Mouse (Mus musculus) limb, embryonic 12.5 days (tissue): ENCODE results near the gene Rwdd3. TPM values are rescaled to one million over a fixed set of nuclear protein-coding genes. Genes with fewer than 3 reads are reported as not detected.

Experiments used
- ATAC-seq: fragments of 200-750 bp; cut with Nextera tagmentation; 2 replicates; pipeline ENCODE4 v1.8.0; 2017; ENCODE audit warnings: low read depth, moderate TSS enrichment; ENCODE audit not compliant: insufficient number of reproducible peaks, insufficient read depth, low FRiP score, low TSS enrichment
- H3K27ac ChIP-seq: fragments of 300-500 bp; sonication (generic); 2 replicates; pipeline ENCODE4 v1.5.1; 2016; ENCODE audit warnings: mild to moderate bottlenecking, moderate library complexity
- H3K27me3 ChIP-seq: fragments of 300-500 bp; sonication (generic); 2 replicates; pipeline ENCODE4 v1.6.1; 2016; ENCODE audit warnings: mild to moderate bottlenecking, moderate library complexity
- H3K36me3 ChIP-seq: fragments of 300-500 bp; sonication (generic); 2 replicates; pipeline ENCODE4 v1.6.1; 2016; ENCODE audit warnings: mild to moderate bottlenecking, moderate library complexity
- H3K4me1 ChIP-seq: fragments of 300-500 bp; sonication (generic); replicated peaks from 2 replicates; pipeline ENCODE4 v1.6.1; 2016
- H3K4me2 ChIP-seq: fragments of 300-500 bp; sonication (generic); 2 replicates; pipeline ENCODE4 v1.6.1; 2016; ENCODE audit warnings: mild to moderate bottlenecking, moderate library complexity
- H3K4me3 ChIP-seq: fragments of 300-500 bp; sonication (generic); replicated peaks from 2 replicates; pipeline ENCODE4 v1.5.1; 2016; ENCODE audit warnings: mild to moderate bottlenecking
- H3K9ac ChIP-seq: fragments of 300-500 bp; sonication (generic); replicated peaks from 2 replicates; pipeline ENCODE4 v1.6.1; 2016; ENCODE audit warnings: mild to moderate bottlenecking, moderate library complexity
- H3K9me3 ChIP-seq: fragments of 300-500 bp; sonication (generic); 2 replicates; pipeline ENCODE4 v1.6.1; 2016; ENCODE audit warnings: mild to moderate bottlenecking, moderate library complexity
- WGBS: fragments of 180-500 bp; shearing (Covaris S2); methylation state at CpG from one replicate; pipeline ENCODE4 v1.1.7; 2016; 5-methylcytosine and 5-hydroxymethylcytosine counted together
- polyA plus RNA-seq: library from polyadenylated mRNA; unstranded; fragments of >200 nt; fragmentation: Nextera tagmentation; extraction: Ambion mirVana; gene quantifications from 2 replicates; pipeline ENCODE4 v1.2.1, GENCODE M21; 2016

Gene Rwdd3
- 6.5 and 7.9 TPM in 2 replicates for polyA plus RNA-seq

DNA sequence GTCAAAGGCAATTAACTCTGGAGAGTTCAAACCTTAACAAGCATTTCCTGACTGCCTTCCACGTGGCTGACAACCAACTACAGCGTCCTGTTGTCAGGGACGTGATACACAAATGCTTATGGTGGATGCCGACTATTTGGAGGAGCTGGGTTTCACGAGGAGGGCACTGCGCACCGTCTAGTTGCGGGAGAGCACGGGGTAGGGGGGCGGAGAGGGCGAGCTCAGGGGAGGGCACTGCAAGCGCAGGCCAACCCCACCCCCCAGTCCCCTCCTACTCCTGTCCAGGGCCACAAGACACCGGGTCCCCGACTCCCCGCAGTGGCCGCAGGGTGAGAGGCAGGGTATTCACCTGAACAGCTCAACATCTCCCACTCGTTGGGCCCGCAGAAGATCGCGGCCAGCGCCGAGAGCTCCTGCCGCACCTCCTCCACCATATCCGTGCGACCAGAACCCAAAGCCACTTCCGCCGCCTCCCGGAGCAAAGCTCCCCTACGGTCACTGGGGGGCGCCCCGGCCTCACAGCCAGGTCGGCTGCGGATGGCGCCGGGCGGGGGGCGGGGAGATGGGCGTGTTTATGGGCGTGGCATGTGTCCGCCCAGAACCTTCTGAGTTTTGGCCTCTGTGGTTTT is at the start of gene Rwdd3:
Gene Rwdd3, minus strand, starts transcription at position 453 of the 629 bp plus-strand sequence.
- peak within 1 kb of the TSS; percentile 69 for H3K4me2 ChIP-seq
- 0 out of 2 replicates have a peak, but pooled peaks cover 2% of the 10 kb centered on the region for H3K4me1 ChIP-seq
- H3K9ac ChIP-seq, result peak within 1 kb of the TSS; percentile 71
- H3K27ac ChIP-seq, result peak within 1 kb of the TSS; percentile 75
- no peaks in the 10 kb centered on the region for H3K27me3 ChIP-seq
- under 1% methylated on average over 40 of the region's 40 CpGs for WGBS
- peak within 1 kb of the TSS; percentile 62 for H3K4me3 ChIP-seq
- no peaks in the 10 kb centered on the region for H3K9me3 ChIP-seq
- no peaks in the 10 kb centered on the region for H3K36me3 ChIP-seq
- ATAC-seq, result peak; percentile 92

DNA sequence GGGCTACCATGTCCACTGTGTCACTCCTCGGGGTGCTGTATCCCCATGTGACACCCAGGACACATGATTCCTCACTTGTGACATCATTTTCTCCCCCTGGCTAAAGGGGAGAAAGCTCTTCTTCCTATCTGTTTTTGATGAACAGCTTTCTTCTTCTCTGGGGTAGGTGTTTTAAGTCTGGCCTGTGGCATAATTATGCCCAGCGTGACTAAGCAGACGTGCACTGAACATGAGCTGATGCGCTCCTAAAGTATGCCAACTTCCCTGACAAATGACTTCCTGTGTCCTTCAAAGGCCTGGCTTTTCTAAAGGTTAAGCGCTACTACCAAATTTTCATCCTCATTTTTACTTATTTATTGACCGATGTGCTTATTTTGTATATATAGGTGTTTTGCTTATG is 45.5 kb upstream of the Rwdd3 start:
- H3K27ac ChIP-seq, result no peak overlapping the region
- ATAC-seq, result no peak
- 78% methylated on average over 6 of the region's 6 CpGs for WGBS

GRCm38 (mm10) chr3:121213501-121213900 is 42.0 kb upstream of the Rwdd3 start:
- H3K9ac ChIP-seq, result no peak overlapping the region
- H3K27ac ChIP-seq, result no peak overlapping the region
- H3K36me3 ChIP-seq, result no peaks in the 10 kb centered on the region
- H3K4me1 ChIP-seq, result no peaks in the 10 kb centered on the region
- H3K4me3 ChIP-seq, result no peak overlapping the region
- H3K4me2 ChIP-seq, result no peak overlapping the region
- whole genome bisulfite sequencing, result 73% methylated on average over 3 of the region's 3 CpGs
- H3K9me3 ChIP-seq, result no peaks in the 10 kb centered on the region
- ATAC-seq, result no peak
- peaks cover 13% of the 10 kb centered on the region for H3K27me3 ChIP-seq

More for the DNA sequence above, 45.5 kb upstream of the Rwdd3 start:
- Histone ChIP-seq H3K4me1 (no peaks in the 10 kb centered on the region), H3K27me3 (0 out of 2 replicates have a peak, but pooled peaks cover 3% of the 10 kb centered on the region), H3K9me3 (no peaks in the 10 kb centered on the region), H3K4me2 (no peak overlapping the region), H3K36me3 (no peaks in the 10 kb centered on the region), H3K4me3 (no peak overlapping the region), H3K9ac (no peak overlapping the region)

DNA sequence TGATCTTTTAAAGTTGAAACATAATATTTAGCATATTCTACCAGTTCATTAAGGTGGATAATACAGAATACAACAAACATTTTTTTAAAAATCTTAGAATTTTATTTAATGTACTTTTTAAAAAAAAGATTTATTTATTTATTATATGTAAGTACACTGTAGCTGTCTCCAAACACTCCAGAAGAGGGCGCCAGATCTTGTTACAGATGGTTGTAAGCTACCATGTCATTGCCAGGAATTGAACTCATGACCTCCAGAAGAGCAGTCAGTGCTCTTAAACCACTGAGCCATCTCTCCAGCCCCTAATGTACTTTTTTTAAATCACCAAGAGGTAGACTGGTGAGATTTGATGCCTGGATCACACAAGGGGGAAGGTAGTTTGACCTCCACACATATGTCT is 40.7 kb upstream of the Rwdd3 start:
- Histone ChIP-seq H3K27ac (no peak overlapping the region), H3K4me1 (no peaks in the 10 kb centered on the region), H3K27me3 (peaks cover 13% of the 10 kb centered on the region), H3K9ac (no peak overlapping the region), H3K4me2 (no peak overlapping the region), H3K4me3 (no peak overlapping the region), H3K36me3 (no peaks in the 10 kb centered on the region), H3K9me3 (no peaks in the 10 kb centered on the region)
- no peak for ATAC-seq
- WGBS, result 46% methylated on average over 1 of the region's 1 CpGs

DNA sequence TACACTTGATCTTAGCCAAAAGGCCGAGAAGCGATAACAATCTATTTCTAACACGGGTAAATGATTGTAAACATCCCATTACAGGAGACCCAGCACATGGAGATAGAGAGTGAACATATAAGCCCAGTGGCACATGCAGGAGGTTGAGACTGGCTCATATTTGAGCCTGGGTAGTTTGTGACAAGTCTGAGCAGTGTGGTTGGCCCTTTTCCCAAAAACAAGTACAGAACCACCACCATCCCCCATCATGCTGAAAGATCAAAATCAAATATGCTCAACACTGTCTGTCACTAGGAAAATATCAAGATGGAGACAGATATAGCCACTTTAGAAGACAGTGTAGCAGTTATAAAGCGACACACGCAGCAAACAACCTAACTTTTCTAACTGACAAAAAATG is 37.5 kb upstream of the Rwdd3 start:
- ATAC-seq, result no peak
- Histone ChIP-seq H3K36me3 (no peaks in the 10 kb centered on the region), H3K4me2 (no peak overlapping the region), H3K9ac (no peak overlapping the region), H3K27me3 (peaks cover 10% of the 10 kb centered on the region), H3K4me1 (no peaks in the 10 kb centered on the region), H3K9me3 (no peaks in the 10 kb centered on the region), H3K4me3 (no peak overlapping the region), H3K27ac (no peak overlapping the region)
- 96% methylated on average over 5 of the region's 5 CpGs for WGBS

DNA sequence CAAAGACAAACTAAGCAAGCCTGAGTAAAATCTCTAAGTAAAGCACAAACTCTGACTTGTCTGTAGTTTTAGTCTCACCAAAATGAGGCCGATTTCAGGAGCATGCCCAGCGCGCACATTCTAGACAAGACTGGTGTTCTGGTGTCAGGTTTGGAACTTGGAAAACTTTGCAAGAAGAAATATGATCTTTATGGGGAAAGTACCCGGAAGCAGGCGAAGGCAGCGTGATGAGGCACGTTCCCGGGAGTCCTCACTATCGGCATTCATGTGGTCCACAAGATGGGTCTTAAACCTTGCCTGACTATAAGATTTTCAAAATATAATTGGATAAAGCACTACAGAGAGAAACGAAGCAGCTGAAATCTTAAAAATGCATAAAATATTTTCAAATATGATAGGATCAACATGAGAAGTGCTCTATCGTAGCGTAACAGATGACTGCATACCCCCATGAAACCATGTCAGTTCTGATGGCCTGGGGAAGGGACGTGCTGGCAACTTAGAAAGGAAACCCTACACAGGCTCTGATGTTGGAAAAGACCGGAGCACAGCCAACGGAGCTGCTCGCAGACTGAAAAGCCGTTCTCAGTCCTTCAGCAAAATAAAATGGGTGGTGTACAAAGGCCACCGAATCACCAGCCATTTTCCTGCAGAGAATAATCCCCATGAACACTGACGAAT is 34.8 kb upstream of the Rwdd3 start:
- H3K9me3 ChIP-seq, result no peaks in the 10 kb centered on the region
- no peaks in the 10 kb centered on the region for H3K36me3 ChIP-seq
- peaks cover 14% of the 10 kb centered on the region for H3K27me3 ChIP-seq
- peaks cover 6% of the 10 kb centered on the region for H3K4me1 ChIP-seq
- no peak for ATAC-seq
- no peak overlapping the region for H3K9ac ChIP-seq
- H3K4me2 ChIP-seq, result no peak overlapping the region
- WGBS, result 68% methylated on average over 19 of the region's 19 CpGs
- H3K27ac ChIP-seq, result no peak overlapping the region
- no peak overlapping the region for H3K4me3 ChIP-seq

DNA sequence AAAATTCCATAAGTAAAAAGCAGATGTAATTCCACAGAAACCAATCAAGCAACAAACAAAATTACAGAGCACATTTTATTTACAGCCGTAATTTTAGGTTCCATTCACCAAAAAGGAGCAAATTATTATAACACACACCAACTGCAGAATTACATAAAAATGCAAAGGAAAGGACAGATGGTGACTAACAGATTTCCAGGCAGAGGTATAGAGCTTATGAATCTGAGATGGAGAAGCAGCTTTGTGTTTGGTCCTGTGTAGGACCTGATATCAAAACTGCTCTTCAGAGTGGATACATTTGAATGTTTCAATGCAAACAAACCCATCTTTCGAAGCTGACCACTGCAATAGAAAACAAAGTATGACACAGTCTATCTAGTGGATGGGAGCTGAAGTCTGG is 31.1 kb upstream of the Rwdd3 start:
- H3K9me3 ChIP-seq, result no peaks in the 10 kb centered on the region
- H3K4me3 ChIP-seq, result no peak overlapping the region
- WGBS, result 71% methylated on average over 2 of the region's 2 CpGs
- H3K4me2 ChIP-seq, result no peak overlapping the region
- no peaks in the 10 kb centered on the region for H3K36me3 ChIP-seq
- ATAC-seq, result no peak
- H3K4me1 ChIP-seq, result peaks cover 9% of the 10 kb centered on the region
- no peak overlapping the region for H3K27ac ChIP-seq
- H3K27me3 ChIP-seq, result peaks cover 17% of the 10 kb centered on the region
- H3K9ac ChIP-seq, result no peak overlapping the region

GRCm38 (mm10) chr3:121201012-121201747 is 29.7 kb upstream of the Rwdd3 start:
- Histone ChIP-seq H3K4me1 (peaks cover 9% of the 10 kb centered on the region), H3K27ac (no peak overlapping the region), H3K9ac (no peak overlapping the region), H3K4me3 (no peak overlapping the region), H3K9me3 (no peaks in the 10 kb centered on the region), H3K27me3 (peaks cover 17% of the 10 kb centered on the region), H3K36me3 (no peaks in the 10 kb centered on the region), H3K4me2 (no peak overlapping the region)
- WGBS, result 44% methylated on average over 11 of the region's 11 CpGs
- peak; percentile 63; the same call in 1 of the 2 replicates for ATAC-seq

DNA sequence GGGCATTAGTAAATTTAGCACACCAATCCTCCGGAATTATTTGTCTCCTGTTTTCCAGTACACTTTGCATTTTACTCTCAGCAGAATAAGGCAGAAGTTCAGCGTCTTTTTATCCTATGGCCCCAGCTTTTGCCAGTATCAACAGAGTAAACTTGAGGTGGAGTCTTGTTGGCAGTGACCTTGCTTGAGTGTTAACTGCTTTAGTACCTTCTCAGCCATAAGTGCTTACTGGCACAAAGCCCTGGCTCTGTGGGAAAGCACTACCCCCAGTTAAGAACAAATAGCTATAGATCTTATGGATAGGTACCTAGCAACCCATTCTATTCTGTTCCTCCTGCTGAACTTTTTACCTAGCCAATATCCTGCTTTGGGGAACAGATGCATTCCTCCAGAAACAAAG is 17.7 kb upstream of the Rwdd3 start:
- 86% methylated on average over 2 of the region's 2 CpGs for WGBS
- Histone ChIP-seq H3K36me3 (no peaks in the 10 kb centered on the region), H3K4me3 (no peak overlapping the region), H3K9ac (no peak overlapping the region), H3K9me3 (peaks cover 4% of the 10 kb centered on the region; the same call in 1 of the 2 replicates), H3K27ac (no peak overlapping the region), H3K4me2 (no peak overlapping the region), H3K4me1 (no peaks in the 10 kb centered on the region), H3K27me3 (no peaks in the 10 kb centered on the region)
- ATAC-seq, result no peak

GRCm38 (mm10) chr3:121187510-121187909 is 16.0 kb upstream of the Rwdd3 start:
- 90% methylated on average over 7 of the region's 7 CpGs for WGBS
- no peaks in the 10 kb centered on the region for H3K4me1 ChIP-seq
- no peak for ATAC-seq

DNA sequence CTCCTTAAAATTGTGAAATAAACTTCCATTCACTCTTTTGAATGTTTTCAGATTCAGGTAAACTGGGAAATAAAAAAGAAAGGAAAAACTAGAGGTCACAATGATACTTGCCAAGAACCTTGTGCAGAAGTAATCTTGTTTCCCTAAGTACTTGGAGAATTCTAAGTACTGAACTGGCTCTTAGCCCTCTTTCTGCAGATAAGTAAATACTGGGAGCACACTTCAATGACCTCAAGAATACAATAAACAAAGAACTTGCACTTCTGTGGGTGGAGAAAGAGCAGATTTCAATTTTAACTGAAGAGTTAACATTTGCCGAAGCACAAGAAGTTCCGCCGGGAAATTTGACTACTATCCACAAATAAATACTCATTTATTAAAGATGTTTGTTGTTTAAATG is 15.4 kb upstream of the Rwdd3 start:
- no peak for ATAC-seq
- no peak overlapping the region for H3K4me3 ChIP-seq
- 94% methylated on average over 3 of the region's 3 CpGs for WGBS

More at GRCm38 (mm10) chr3:121187510-121187909, 16.0 kb upstream of the Rwdd3 start:
- H3K4me2 ChIP-seq, result no peak overlapping the region
- no peak overlapping the region for H3K27ac ChIP-seq
- H3K36me3 ChIP-seq, result no peaks in the 10 kb centered on the region
- no peak overlapping the region for H3K4me3 ChIP-seq
- peaks cover 4% of the 10 kb centered on the region; the same call in 1 of the 2 replicates for H3K9me3 ChIP-seq
- H3K27me3 ChIP-seq, result no peaks in the 10 kb centered on the region
- no peak overlapping the region for H3K9ac ChIP-seq

More for the DNA sequence above, 15.4 kb upstream of the Rwdd3 start:
- no peak overlapping the region for H3K9ac ChIP-seq
- no peak overlapping the region for H3K27ac ChIP-seq
- H3K4me2 ChIP-seq, result no peak overlapping the region
- H3K36me3 ChIP-seq, result no peaks in the 10 kb centered on the region
- peaks cover 4% of the 10 kb centered on the region; the same call in 1 of the 2 replicates for H3K9me3 ChIP-seq
- no peaks in the 10 kb centered on the region for H3K4me1 ChIP-seq
- H3K27me3 ChIP-seq, result no peaks in the 10 kb centered on the region
